Mouse (Mus musculus): Measurements from ENCODE around the gene Kctd11. TPM values are rescaled to one million over a fixed set of nuclear protein-coding genes. Genes with fewer than 3 reads are reported as not detected.

Kctd11 gene
- polyA plus RNA-seq, 1 experiment = 5.2 TPM

DNA sequence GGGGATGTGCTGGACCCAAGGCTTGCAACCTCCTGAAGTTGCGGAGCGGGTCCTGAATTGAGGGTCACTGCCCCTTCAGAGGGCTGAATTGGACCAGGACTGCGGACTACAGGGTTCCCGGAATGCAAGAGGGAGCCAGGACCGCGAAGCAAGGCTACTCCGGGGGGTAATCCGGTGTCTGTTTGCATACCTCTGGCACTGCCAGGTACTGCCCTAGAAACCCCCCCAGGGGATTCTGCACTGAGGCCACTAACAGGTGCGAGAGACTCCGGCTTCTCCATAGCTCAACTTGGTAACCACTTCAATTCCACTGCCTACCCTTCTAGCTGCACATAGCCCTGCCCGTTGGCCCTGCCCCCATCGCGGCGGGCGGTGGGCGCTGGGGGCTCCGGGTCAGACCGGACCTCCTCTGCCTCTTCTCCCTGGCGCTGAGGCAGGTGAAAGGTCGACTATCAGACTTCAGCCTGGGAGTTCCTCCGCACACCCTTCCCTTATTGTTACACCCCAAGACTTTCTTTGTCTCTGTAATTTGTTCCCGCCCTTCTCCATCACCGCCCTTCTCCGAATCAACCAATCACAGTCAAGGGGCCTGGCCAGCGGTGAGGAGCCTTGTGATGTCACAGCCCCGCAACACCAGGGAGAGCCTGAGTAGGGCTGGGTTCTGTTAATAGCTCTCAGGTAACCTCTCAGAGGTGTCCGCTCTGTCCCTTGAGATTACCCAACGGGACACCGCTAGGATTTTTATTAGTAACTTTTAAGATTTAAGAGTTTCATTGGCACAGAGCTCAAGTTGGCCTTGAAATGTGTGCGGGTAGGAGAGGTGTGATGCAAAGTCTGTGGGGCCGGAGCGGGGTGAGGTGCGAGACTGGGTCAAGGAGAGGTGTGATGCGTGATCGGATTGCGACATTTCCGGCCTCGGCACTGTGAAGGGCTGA is 19.5 kb upstream of the Kctd11 start, which contains the start of the genes 2810408A11Rik and Neurl4:
TSS of gene 2810408A11Rik (minus strand) at position 517 of the 935 bp plus-strand sequence.
TSS of gene Neurl4 (plus strand) at position 602 of the 935 bp plus-strand sequence.
- Histone ChIP-seq H3K9me3 (replicated peaks; ENCODE audit: control insufficient read depth, insufficient read depth, low read length, poor library complexity, severe bottlenecking) (no peaks in the 10 kb centered on the region), H3K36me3 (ENCODE audit: control insufficient read depth, insufficient read depth, low read length, poor library complexity, severe bottlenecking) (peaks cover 12% of the 10 kb centered on the region; the same call in 1 of the 2 replicates), H3K4me3 (ENCODE audit: low read depth, low read length) (peak within 1 kb of the TSS; percentile 92), H3K9ac (ENCODE audit: low read depth, poor library complexity, severe bottlenecking) (peak within 1 kb of the TSS; percentile 84), H3K27ac (ENCODE audit: insufficient read depth, low read length) (peak within 1 kb of the TSS; percentile 92), H3K27me3 (ENCODE audit: control insufficient read depth, insufficient read depth, low read length, poor library complexity, severe bottlenecking) (no peaks in the 10 kb centered on the region), H3K4me1 (ENCODE audit: control insufficient read depth, insufficient read depth, low read length) (no peaks in the 10 kb centered on the region)
- TF ChIP-seq POLR2A (IDR thresholded peaks at IDR 0.05; ENCODE audit: insufficient read depth, low read length) (no peak), CTCF (IDR thresholded peaks at IDR 0.05; ENCODE audit: low read depth, low read length) (no peak), EP300 (IDR thresholded peaks at IDR 0.05; ENCODE audit: insufficient read depth, low read depth, low read length) (no peak; the same call in 1 of the 2 replicates)

DNA sequence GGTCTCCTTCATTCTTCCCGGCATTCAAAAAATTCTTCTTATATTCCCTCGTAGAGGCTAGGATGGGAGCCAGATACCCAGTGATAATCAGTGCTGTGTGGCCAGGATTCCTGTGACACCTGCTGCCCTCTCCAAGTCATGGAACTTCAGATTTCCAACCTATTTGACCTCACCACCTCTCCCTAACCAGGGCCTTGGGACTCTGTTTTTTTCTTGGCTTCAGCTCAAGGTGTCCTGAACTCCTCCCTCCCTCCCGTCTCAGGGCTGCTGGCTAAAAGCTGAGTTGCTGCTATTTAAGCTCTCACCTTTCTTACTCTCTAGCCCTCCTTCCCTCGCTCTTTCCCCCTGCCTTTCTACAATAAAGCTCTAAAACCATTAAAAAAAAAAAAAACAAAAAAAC is 18.7 kb upstream of the Kctd11 start:
- TF ChIP-seq CTCF (IDR thresholded peaks at IDR 0.05; ENCODE audit: low read depth, low read length) (no peak), POLR2A (IDR thresholded peaks at IDR 0.05; ENCODE audit: insufficient read depth, low read length) (no peak), EP300 (IDR thresholded peaks at IDR 0.05; ENCODE audit: insufficient read depth, low read depth, low read length) (no peak)
- Histone ChIP-seq H3K27ac (ENCODE audit: insufficient read depth, low read length) (no peak overlapping the region), H3K36me3 (ENCODE audit: control insufficient read depth, insufficient read depth, low read length, poor library complexity, severe bottlenecking) (peaks cover 7% of the 10 kb centered on the region; the same call in 1 of the 2 replicates), H3K4me3 (ENCODE audit: low read depth, low read length) (peak overlapping the region; percentile 11; the same call in 1 of the 2 replicates), H3K27me3 (ENCODE audit: control insufficient read depth, insufficient read depth, low read length, poor library complexity, severe bottlenecking) (no peaks in the 10 kb centered on the region), H3K9me3 (replicated peaks; ENCODE audit: control insufficient read depth, insufficient read depth, low read length, poor library complexity, severe bottlenecking) (no peaks in the 10 kb centered on the region), H3K4me1 (ENCODE audit: control insufficient read depth, insufficient read depth, low read length) (no peaks in the 10 kb centered on the region), H3K9ac (ENCODE audit: low read depth, poor library complexity, severe bottlenecking) (peak overlapping the region; percentile 69)

DNA sequence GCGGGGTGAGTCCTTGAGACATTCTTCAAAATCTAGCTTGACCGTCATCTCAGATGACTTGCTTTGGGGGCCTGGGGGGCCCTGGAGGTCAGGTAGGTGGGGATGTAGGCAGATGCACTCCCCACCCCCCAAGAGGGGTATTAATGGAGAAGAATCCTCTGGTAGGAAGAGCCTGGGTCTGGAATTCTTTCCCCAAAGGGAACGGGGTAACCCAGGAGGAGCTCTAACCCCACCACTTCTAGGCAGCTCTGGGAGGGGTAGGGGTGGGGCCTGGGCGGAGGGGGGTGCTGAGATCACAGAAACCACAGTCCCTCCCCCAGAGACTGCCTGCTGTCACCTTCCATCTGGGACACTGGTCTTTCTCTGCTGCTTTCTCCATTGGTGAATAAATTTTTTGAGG is 14.1 kb upstream of the Kctd11 start, which contains the start of gene Acap1:
TSS of gene Acap1 (minus strand) at position 249 of the 400 bp plus-strand sequence.
- Histone ChIP-seq H3K36me3 (ENCODE audit: control insufficient read depth, insufficient read depth, low read length, poor library complexity, severe bottlenecking) (no peaks in the 10 kb centered on the region), H3K4me3 (ENCODE audit: low read depth, low read length) (no peak within 1 kb of the TSS), H3K9me3 (replicated peaks; ENCODE audit: control insufficient read depth, insufficient read depth, low read length, poor library complexity, severe bottlenecking) (no peaks in the 10 kb centered on the region), H3K27ac (ENCODE audit: insufficient read depth, low read length) (no peak within 1 kb of the TSS), H3K9ac (ENCODE audit: low read depth, poor library complexity, severe bottlenecking) (peak within 1 kb of the TSS; percentile 52), H3K27me3 (ENCODE audit: control insufficient read depth, insufficient read depth, low read length, poor library complexity, severe bottlenecking) (no peaks in the 10 kb centered on the region), H3K4me1 (ENCODE audit: control insufficient read depth, insufficient read depth, low read length) (peaks cover 3% of the 10 kb centered on the region)
- TF ChIP-seq CTCF (IDR thresholded peaks at IDR 0.05; ENCODE audit: low read depth, low read length) = no peak
- no peak for TF ChIP-seq EP300 (IDR thresholded peaks at IDR 0.05; ENCODE audit: insufficient read depth, low read depth, low read length)
- TF ChIP-seq POLR2A (IDR thresholded peaks at IDR 0.05; ENCODE audit: insufficient read depth, low read length) = no peak

- peak overlapping the region; percentile 52; the same call in 1 of the 2 replicates for H3K9ac ChIP-seq (ENCODE audit: low read depth, poor library complexity, severe bottlenecking)
- no peaks in the 10 kb centered on the region for H3K9me3 ChIP-seq (replicated peaks; ENCODE audit: control insufficient read depth, insufficient read depth, low read length, poor library complexity, severe bottlenecking)
- no peak overlapping the region for H3K27ac ChIP-seq (ENCODE audit: insufficient read depth, low read length)
- peaks cover 3% of the 10 kb centered on the region for H3K4me1 ChIP-seq (ENCODE audit: control insufficient read depth, insufficient read depth, low read length)
- H3K36me3 ChIP-seq (ENCODE audit: control insufficient read depth, insufficient read depth, low read length, poor library complexity, severe bottlenecking) = no peaks in the 10 kb centered on the region
- no peak overlapping the region for H3K4me3 ChIP-seq (ENCODE audit: low read depth, low read length)
- H3K27me3 ChIP-seq (ENCODE audit: control insufficient read depth, insufficient read depth, low read length, poor library complexity, severe bottlenecking) = no peaks in the 10 kb centered on the region
- no peak for TF ChIP-seq EP300 (IDR thresholded peaks at IDR 0.05; ENCODE audit: insufficient read depth, low read depth, low read length)
- no peak for TF ChIP-seq POLR2A (IDR thresholded peaks at IDR 0.05; ENCODE audit: insufficient read depth, low read length)
- no peak for TF ChIP-seq CTCF (IDR thresholded peaks at IDR 0.05; ENCODE audit: low read depth, low read length)
These were observed 13.5 kb upstream of the Kctd11 start for GRCm38 (mm10) chr11:69894671-69895070.

GRCm38 (mm10) chr11:69891482-69891881 is 10.3 kb upstream of the Kctd11 start:
- no peak overlapping the region for H3K9ac ChIP-seq (ENCODE audit: low read depth, poor library complexity, severe bottlenecking)
- H3K9me3 ChIP-seq (replicated peaks; ENCODE audit: control insufficient read depth, insufficient read depth, low read length, poor library complexity, severe bottlenecking) = no peaks in the 10 kb centered on the region
- TF ChIP-seq POLR2A (IDR thresholded peaks at IDR 0.05; ENCODE audit: insufficient read depth, low read length) (no peak), CTCF (IDR thresholded peaks at IDR 0.05; ENCODE audit: low read depth, low read length) (no peak), EP300 (IDR thresholded peaks at IDR 0.05; ENCODE audit: insufficient read depth, low read depth, low read length) (no peak)
- H3K27me3 ChIP-seq (ENCODE audit: control insufficient read depth, insufficient read depth, low read length, poor library complexity, severe bottlenecking) = no peaks in the 10 kb centered on the region
- H3K27ac ChIP-seq (ENCODE audit: insufficient read depth, low read length) = no peak overlapping the region
- no peak overlapping the region for H3K4me3 ChIP-seq (ENCODE audit: low read depth, low read length)
- peaks cover 3% of the 10 kb centered on the region for H3K4me1 ChIP-seq (ENCODE audit: control insufficient read depth, insufficient read depth, low read length)
- H3K36me3 ChIP-seq (ENCODE audit: control insufficient read depth, insufficient read depth, low read length, poor library complexity, severe bottlenecking) = no peaks in the 10 kb centered on the region

Data from ES-Bruce4 (cell line).